Mouse (Mus musculus) liver, postnatal 0 days (tissue): Measurements from ENCODE around the gene Gm5089. TPM values are rescaled to one million over a fixed set of nuclear protein-coding genes. Genes with fewer than 3 reads are reported as not detected.

Source experiments
- ATAC-seq: fragments of 200-750 bp; cut with Nextera tagmentation; 2 replicates; pipeline ENCODE4 v1.8.0; 2017; ENCODE audit warnings: mild to moderate bottlenecking, moderate library complexity
- DNase-seq: peaks from one replicate; pipeline ENCODE4 v3.0.0-alpha.2; 2016
- H3K27ac ChIP-seq: fragments of 300-500 bp; sonication (generic); 2 replicates; pipeline ENCODE4 v1.5.1; 2014; ENCODE audit warnings: antibody characterized with exemption, moderate library complexity, mild to moderate bottlenecking, low read depth
- H3K27me3 ChIP-seq: fragments of 300-500 bp; sonication (generic); 2 replicates; pipeline ENCODE4 v1.6.1; 2014; ENCODE audit warnings: low read length, control low read depth, mixed read lengths; ENCODE audit not compliant: insufficient read depth
- H3K36me3 ChIP-seq: fragments of 300-500 bp; sonication (generic); replicated peaks from 2 replicates; pipeline ENCODE4 v1.6.1; 2014; ENCODE audit warnings: mild to moderate bottlenecking, control low read depth, low read length, moderate library complexity, mixed read lengths; ENCODE audit not compliant: insufficient read depth
- H3K4me1 ChIP-seq: fragments of 300-500 bp; sonication (generic); 2 replicates; pipeline ENCODE4 v1.6.1; 2014; ENCODE audit warnings: antibody characterized with exemption, mild to moderate bottlenecking, control low read depth; ENCODE audit not compliant: insufficient read depth
- H3K4me2 ChIP-seq: fragments of 300-500 bp; sonication (generic); 2 replicates; pipeline ENCODE4 v1.6.1; 2014; ENCODE audit warnings: low read depth, mild to moderate bottlenecking, low read length, moderate library complexity, mixed read lengths
- H3K4me3 ChIP-seq: fragments of 300-500 bp; sonication (generic); 2 replicates; pipeline ENCODE4 v1.5.1; 2014; ENCODE audit warnings: low read depth, low read length
- H3K9ac ChIP-seq: fragments of 300-500 bp; sonication (generic); replicated peaks from 2 replicates; pipeline ENCODE4 v1.6.1; 2014; ENCODE audit warnings: mild to moderate bottlenecking, moderate library complexity
- H3K9me3 ChIP-seq: fragments of 300-500 bp; sonication (generic); 2 replicates; pipeline ENCODE4 v1.6.1; 2016; ENCODE audit warnings: mild to moderate bottlenecking, control low read depth, low read length, mixed read lengths
- CTCF ChIP-seq: sonication (generic); IDR thresholded peaks from 2 replicates; pipeline ENCODE4 v1.5.1; 2016; ENCODE audit warnings: antibody characterized with exemption, low read depth
- EP300 ChIP-seq: IDR thresholded peaks from 2 replicates; pipeline ENCODE4 v1.6.1; 2016; ENCODE audit warnings: antibody characterized with exemption, low read depth, mild to moderate bottlenecking
- WGBS: fragments of 180-500 bp; shearing (Covaris S2); extraction: QIAGEN DNeasy Blood & Tissue Kit; methylation state at CpG from one replicate; pipeline ENCODE4 v1.1.7; 2014; ENCODE audit not compliant: insufficient replicate concordance; 5-methylcytosine and 5-hydroxymethylcytosine counted together
- polyA plus RNA-seq: library from polyadenylated mRNA; unstranded; fragments of >200 nt; fragmentation: Nextera tagmentation; extraction: Ambion mirVana; gene quantifications from 2 replicates; pipeline ENCODE4 v1.2.1, GENCODE M21; 2015

The Gm5089 gene
- polyA plus RNA-seq = not detected in 2 replicates

GRCm38 (mm10) chr14:122450496-122451382 is at the start of gene Gm5089:
Gm5089 (minus strand) TSS chr14:122451115.
- no peak within 1 kb of the TSS for H3K27ac ChIP-seq
- peak within 1 kb of the TSS; percentile 27 for H3K4me3 ChIP-seq
- no peak for ATAC-seq
- peaks cover 75% of the 10 kb centered on the region for H3K27me3 ChIP-seq
- H3K36me3 ChIP-seq = no peaks in the 10 kb centered on the region
- no peak for TF ChIP-seq EP300
- TF ChIP-seq CTCF = no peak
- no peaks in the 10 kb centered on the region for H3K9me3 ChIP-seq
- 2% methylated on average over 59 of the region's 59 CpGs for WGBS
- H3K4me1 ChIP-seq = 0 out of 2 replicates have a peak, but pooled peaks cover 3% of the 10 kb centered on the region
- no peak within 1 kb of the TSS for H3K9ac ChIP-seq
- no peak for DNase-seq
- peak within 1 kb of the TSS; percentile 63 for H3K4me2 ChIP-seq

- no peaks in the 10 kb centered on the region for H3K36me3 ChIP-seq
- peaks cover 5% of the 10 kb centered on the region for H3K4me1 ChIP-seq
- H3K9me3 ChIP-seq = no peaks in the 10 kb centered on the region
- WGBS = 58% methylated on average over 1 of the region's 1 CpGs
- DNase-seq = no peak
- no peak for ATAC-seq
- TF ChIP-seq CTCF = no peak
- TF ChIP-seq EP300 = no peak
- no peak overlapping the region for H3K4me2 ChIP-seq
- no peak overlapping the region for H3K4me3 ChIP-seq
- H3K27me3 ChIP-seq = peaks cover 42% of the 10 kb centered on the region
- H3K9ac ChIP-seq = no peak overlapping the region
- H3K27ac ChIP-seq = no peak overlapping the region
Observed at GRCm38 (mm10) chr14:122492015-122492414, 41.1 kb upstream of the Gm5089 start.

- Histone ChIP-seq H3K36me3 (no peaks in the 10 kb centered on the region), H3K27me3 (peaks cover 47% of the 10 kb centered on the region), H3K4me3 (no peak overlapping the region), H3K9me3 (no peaks in the 10 kb centered on the region), H3K9ac (no peak overlapping the region), H3K4me2 (no peak overlapping the region), H3K27ac (no peak overlapping the region), H3K4me1 (peaks cover 5% of the 10 kb centered on the region)
- DNase-seq (no peak), ATAC-seq (no peak)
- TF ChIP-seq CTCF (no peak), EP300 (no peak)
- WGBS = 56% methylated on average over 6 of the region's 6 CpGs
Observed at GRCm38 (mm10) chr14:122491521-122491920, 40.6 kb upstream of the Gm5089 start.

- ATAC-seq = peak; percentile 35; the same call in 1 of the 2 replicates
- Histone ChIP-seq H3K9me3 (no peaks in the 10 kb centered on the region), H3K4me1 (peaks cover 5% of the 10 kb centered on the region), H3K4me2 (peak within 1 kb of the TSS; percentile 62), H3K4me3 (peak within 1 kb of the TSS; percentile 32), H3K36me3 (no peaks in the 10 kb centered on the region), H3K27me3 (peaks cover 55% of the 10 kb centered on the region), H3K27ac (no peak within 1 kb of the TSS), H3K9ac (no peak within 1 kb of the TSS)
- WGBS = 3% methylated on average over 51 of the region's 51 CpGs
- no peak for TF ChIP-seq EP300
- no peak for TF ChIP-seq CTCF
- DNase-seq = no peak
Observed at GRCm38 (mm10) chr14:122490441-122491328, 39.8 kb upstream of the Gm5089 start, which contains the start of gene Gm10837. Gm10837 (plus strand) TSS chr14:122490586.

- H3K4me3 ChIP-seq = peak overlapping the region; percentile 32; the same call in 1 of the 2 replicates
- 5% methylated on average over 12 of the region's 12 CpGs for WGBS
- H3K9ac ChIP-seq = no peak overlapping the region
- H3K36me3 ChIP-seq = no peaks in the 10 kb centered on the region
- ATAC-seq (no peak), DNase-seq (no peak)
- H3K9me3 ChIP-seq = no peaks in the 10 kb centered on the region
- no peak overlapping the region for H3K27ac ChIP-seq
- H3K27me3 ChIP-seq = peaks cover 63% of the 10 kb centered on the region
- no peak for TF ChIP-seq EP300
- no peak for TF ChIP-seq CTCF
- 0 out of 2 replicates have a peak overlapping the region, but pooled peaks have one; percentile 62 for H3K4me2 ChIP-seq
- peaks cover 5% of the 10 kb centered on the region for H3K4me1 ChIP-seq
Observed at GRCm38 (mm10) chr14:122489686-122490414, 38.9 kb upstream of the Gm5089 start.
